Mouse (Mus musculus) kidney, postnatal 0 days (tissue): ENCODE measurements around the gene Six1. TPM values are rescaled to one million over a fixed set of nuclear protein-coding genes. Genes with fewer than 3 reads are reported as not detected.

Experiments used
- ATAC-seq: fragments of 200-750 bp; cut with Nextera tagmentation; replicated peaks from 2 replicates; pipeline ENCODE4 v1.8.0; 2017; ENCODE audit warnings: low read depth, moderate number of reproducible peaks, moderate TSS enrichment, moderate library complexity; ENCODE audit not compliant: low FRiP score
- DNase-seq: peaks from one replicate; pipeline ENCODE4 v3.0.0-alpha.2; 2016; ENCODE audit warnings: low spot score
- H3K27ac ChIP-seq: fragments of 300-500 bp; sonication (generic); 2 replicates; pipeline ENCODE4 v1.5.1; 2014; ENCODE audit warnings: mild to moderate bottlenecking
- H3K27me3 ChIP-seq: fragments of 300-500 bp; sonication (generic); 2 replicates; pipeline ENCODE4 v1.6.1; 2014; ENCODE audit warnings: low read length, mixed read lengths; ENCODE audit not compliant: insufficient read depth
- H3K36me3 ChIP-seq: fragments of 300-500 bp; sonication (generic); 2 replicates; pipeline ENCODE4 v1.6.1; 2014; ENCODE audit warnings: low read length, mixed read lengths; ENCODE audit not compliant: insufficient read depth
- H3K4me1 ChIP-seq: fragments of 300-500 bp; sonication (generic); replicated peaks from 2 replicates; pipeline ENCODE4 v1.6.1; 2014; ENCODE audit warnings: antibody characterized with exemption, low read length, mixed read lengths; ENCODE audit not compliant: insufficient read depth
- H3K4me2 ChIP-seq: fragments of 300-500 bp; sonication (generic); 2 replicates; pipeline ENCODE4 v1.6.1; 2014; ENCODE audit warnings: mild to moderate bottlenecking, low read length, moderate library complexity, mixed read lengths
- H3K4me3 ChIP-seq: fragments of 300-500 bp; sonication (generic); replicated peaks from 2 replicates; pipeline ENCODE4 v1.5.1; 2014; ENCODE audit warnings: low read depth, low read length
- H3K9ac ChIP-seq: fragments of 300-500 bp; sonication (generic); 2 replicates; pipeline ENCODE4 v1.6.1; 2014; ENCODE audit warnings: low read depth, low read length
- H3K9me3 ChIP-seq: fragments of 300-500 bp; sonication (generic); replicated peaks from 2 replicates; pipeline ENCODE4 v1.6.1; 2016; ENCODE audit warnings: low read length, inconsistent platforms, mixed read lengths
- CTCF ChIP-seq: IDR thresholded peaks from 2 replicates; pipeline ENCODE4 v1.5.1; 2016; ENCODE audit warnings: antibody characterized with exemption, low read depth, mild to moderate bottlenecking, moderate library complexity
- WGBS: fragments of 180-500 bp; shearing (Covaris S2); extraction: QIAGEN DNeasy Blood & Tissue Kit; methylation state at CpG from one replicate; pipeline ENCODE4 v1.1.7; 2014; 5-methylcytosine and 5-hydroxymethylcytosine counted together
- polyA plus RNA-seq: library from polyadenylated mRNA; unstranded; fragments of >200 nt; fragmentation: Nextera tagmentation; extraction: Ambion mirVana; gene quantifications from 2 replicates; pipeline ENCODE4 v1.2.1, GENCODE M21; 2015

Gene Six1
- polyA plus RNA-seq, 1 experiment from 2014 or later = 0.26 TPM

GRCm38 (mm10) chr12:72998105-72999001, 55.3 kb downstream of the Six1 start:
- 89% methylated on average over 4 of the region's 4 CpGs for WGBS
- DNase-seq = no peak
- Histone ChIP-seq H3K4me2 (no peak overlapping the region), H3K27me3 (no peaks in the 10 kb centered on the region), H3K27ac (no peak overlapping the region), H3K36me3 (no peaks in the 10 kb centered on the region), H3K9ac (no peak overlapping the region), H3K4me3 (no peak overlapping the region), H3K4me1 (no peaks in the 10 kb centered on the region), H3K9me3 (no peaks in the 10 kb centered on the region)
- TF ChIP-seq CTCF = no peak
- no peak for ATAC-seq

GRCm38 (mm10) chr12:72996646-72997045, 57.0 kb downstream of the Six1 start:
- H3K27me3 ChIP-seq = no peaks in the 10 kb centered on the region
- ATAC-seq (no peak), DNase-seq (no peak)
- no peak for TF ChIP-seq CTCF
- H3K4me2 ChIP-seq = no peak overlapping the region
- no peaks in the 10 kb centered on the region for H3K4me1 ChIP-seq
- H3K9ac ChIP-seq = no peak overlapping the region
- H3K9me3 ChIP-seq = no peaks in the 10 kb centered on the region
- no peak overlapping the region for H3K27ac ChIP-seq
- H3K4me3 ChIP-seq = no peak overlapping the region
- 87% methylated on average over 3 of the region's 3 CpGs for WGBS
- H3K36me3 ChIP-seq = no peaks in the 10 kb centered on the region

Other genes starting within 250 kb of the Six1 start
- not detected in 2 replicates for gene Six6, start 114.0 kb downstream of the Six1 start, polyA plus RNA-seq
- 0.55 and 0.60 TPM in 2 replicates for gene 4930447C04Rik, start 113.1 kb downstream of the Six1 start, polyA plus RNA-seq
- 2.2 and 2.7 TPM in 2 replicates for gene Six4, start 59.6 kb upstream of the Six1 start, polyA plus RNA-seq
- gene Mnat1, start 69.8 kb upstream of the Six1 start, polyA plus RNA-seq = 38.0 and 38.1 TPM in 2 replicates
- 15.3 and 15.4 TPM in 2 replicates for gene Trmt5, start 232.8 kb upstream of the Six1 start, polyA plus RNA-seq
- gene Slc38a6, start 232.9 kb upstream of the Six1 start, polyA plus RNA-seq = 5.7 and 6.2 TPM in 2 replicates